Mouse (Mus musculus) forebrain, embryonic 15.5 days (tissue): ENCODE measurements around the gene Ube4b. TPM values are rescaled to one million over a fixed set of nuclear protein-coding genes. Genes with fewer than 3 reads are reported as not detected.
A peak's percentile ranks its signal among the peaks of the same experiment; 100 is the strongest.

Experiments
- ATAC-seq: fragments of 200-750 bp; cut with Nextera tagmentation; replicated peaks from 2 replicates; pipeline ENCODE4 v1.8.0; 2017; ENCODE audit warnings: mild to moderate bottlenecking, moderate TSS enrichment, moderate library complexity
- H3K27ac ChIP-seq: fragments of 300-500 bp; sonication (generic); replicated peaks from 2 replicates; pipeline ENCODE4 v1.5.1; 2015; ENCODE audit warnings: mild to moderate bottlenecking, inconsistent platforms
- H3K27me3 ChIP-seq: fragments of 300-500 bp; sonication (generic); 2 replicates; pipeline ENCODE4 v1.6.1; 2015; ENCODE audit warnings: inconsistent platforms
- H3K36me3 ChIP-seq: fragments of 300-500 bp; sonication (generic); 2 replicates; pipeline ENCODE4 v1.6.1; 2015; ENCODE audit warnings: mild to moderate bottlenecking, inconsistent platforms
- H3K4me1 ChIP-seq: fragments of 300-500 bp; sonication (generic); 2 replicates; pipeline ENCODE4 v1.6.1; 2015; ENCODE audit warnings: inconsistent platforms
- H3K4me2 ChIP-seq: fragments of 300-500 bp; sonication (generic); replicated peaks from 2 replicates; pipeline ENCODE4 v1.6.1; 2015; ENCODE audit warnings: mild to moderate bottlenecking, inconsistent platforms
- H3K4me3 ChIP-seq: fragments of 300-500 bp; sonication (generic); 2 replicates; pipeline ENCODE4 v1.5.1; 2015; ENCODE audit warnings: mild to moderate bottlenecking, inconsistent platforms
- H3K9ac ChIP-seq: fragments of 300-500 bp; sonication (generic); replicated peaks from 2 replicates; pipeline ENCODE4 v1.6.1; 2015; ENCODE audit warnings: mild to moderate bottlenecking, inconsistent platforms
- H3K9me3 ChIP-seq: fragments of 300-500 bp; sonication (generic); 2 replicates; pipeline ENCODE4 v1.6.1; 2016; ENCODE audit warnings: inconsistent platforms
- WGBS: fragments of 180-500 bp; shearing (Covaris S2); methylation state at CpG from one replicate; pipeline ENCODE4 v1.1.7; 2015; ENCODE audit warnings: mixed read lengths; 5-methylcytosine and 5-hydroxymethylcytosine counted together
- polyA plus RNA-seq: library from polyadenylated mRNA; unstranded; fragments of >200 nt; fragmentation: Nextera tagmentation; extraction: Ambion mirVana; gene quantifications from 2 replicates; pipeline ENCODE4 v1.2.1, GENCODE M21; 2015

Ube4b gene
- polyA plus RNA-seq, 1 experiment from 2014 or later: 58.4 TPM

DNA sequence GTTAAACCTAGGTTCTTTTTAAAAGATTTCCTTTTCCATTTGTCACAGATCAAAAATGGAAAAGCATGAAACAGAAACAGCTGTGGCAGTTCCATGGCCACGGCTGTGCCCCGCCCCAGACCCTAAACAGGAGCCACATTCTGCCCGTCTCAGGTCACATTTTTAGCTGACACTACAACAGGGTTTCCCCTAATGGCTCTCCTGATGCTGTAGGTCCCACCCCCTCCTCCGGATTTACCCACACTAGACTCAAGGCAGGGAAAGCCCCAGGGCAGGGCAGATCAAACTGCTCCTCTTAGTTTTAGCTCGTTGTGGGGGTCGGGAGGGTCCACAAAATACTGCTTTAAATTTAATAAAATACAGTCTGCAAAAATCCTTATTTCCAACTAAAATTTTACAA lies 23.5 kb downstream of the Ube4b start:
- Histone ChIP-seq H3K9ac (no peak overlapping the region), H3K36me3 (peaks cover 4% of the 10 kb centered on the region), H3K9me3 (no peaks in the 10 kb centered on the region), H3K4me3 (no peak overlapping the region), H3K4me2 (no peak overlapping the region), H3K27me3 (no peaks in the 10 kb centered on the region), H3K27ac (no peak overlapping the region), H3K4me1 (peaks cover 32% of the 10 kb centered on the region)
- ATAC-seq: no peak
- 65% methylated on average over 6 of the region's 6 CpGs for WGBS

DNA sequence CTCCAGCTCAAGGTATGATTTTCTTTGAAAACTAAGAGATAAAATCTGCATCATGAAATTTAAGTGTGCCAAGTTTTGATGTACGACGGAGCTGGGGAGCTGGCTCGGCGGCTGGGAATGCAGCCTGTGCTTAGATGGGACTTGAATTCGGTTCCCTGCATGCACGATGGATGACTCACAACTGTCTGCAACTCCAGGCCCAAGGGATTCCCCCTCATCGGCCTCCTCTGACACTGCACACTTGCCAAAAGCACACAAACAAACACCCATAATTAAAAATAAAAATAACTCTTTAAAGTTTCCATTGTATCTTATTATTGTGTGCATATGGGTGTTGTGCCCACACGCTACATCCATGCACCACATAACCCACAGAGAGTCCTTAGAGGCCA lies 25.0 kb downstream of the Ube4b start:
- 80% methylated on average over 8 of the region's 8 CpGs for WGBS
- no peak overlapping the region for H3K4me2 ChIP-seq
- H3K4me1 ChIP-seq: peaks cover 32% of the 10 kb centered on the region
- no peak overlapping the region for H3K27ac ChIP-seq
- no peaks in the 10 kb centered on the region for H3K9me3 ChIP-seq
- no peak for ATAC-seq
- H3K9ac ChIP-seq: no peak overlapping the region
- no peak overlapping the region for H3K4me3 ChIP-seq
- no peaks in the 10 kb centered on the region for H3K27me3 ChIP-seq
- H3K36me3 ChIP-seq: peaks cover 9% of the 10 kb centered on the region

DNA sequence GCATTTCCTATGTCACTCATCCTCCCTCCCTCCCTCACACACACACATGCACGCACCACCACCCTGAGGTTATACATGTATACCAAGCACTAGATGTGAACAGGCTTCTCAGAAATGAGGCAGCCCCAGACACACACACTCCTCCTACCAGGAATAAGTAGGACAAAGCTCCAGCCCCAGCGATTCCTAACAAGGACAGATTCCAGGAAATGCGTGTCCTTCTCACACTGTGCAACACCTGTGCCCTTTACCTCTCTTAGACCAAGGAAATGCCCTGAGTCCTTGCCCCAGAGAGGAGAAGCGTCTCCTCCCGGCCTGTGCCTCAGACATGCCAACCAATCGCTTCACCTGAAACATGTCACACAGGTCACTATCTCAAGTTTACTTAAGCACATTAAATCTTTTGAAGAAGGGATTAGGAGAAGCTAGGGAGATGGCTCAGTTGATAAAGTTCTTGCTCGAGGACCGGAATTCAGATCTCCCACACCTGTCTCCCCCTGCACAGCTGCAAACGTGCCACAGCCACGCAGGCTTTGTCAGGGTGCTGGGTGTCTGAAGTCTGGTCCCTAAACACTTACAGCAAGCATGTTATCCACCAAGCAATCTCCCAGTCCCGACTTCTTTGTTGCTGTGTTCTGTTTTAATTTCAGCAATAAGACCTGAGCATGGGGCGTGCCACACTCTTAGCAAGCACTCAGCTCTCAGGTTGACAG lies 25.5 kb downstream of the Ube4b start:
- peaks cover 9% of the 10 kb centered on the region for H3K36me3 ChIP-seq
- H3K4me3 ChIP-seq: no peak overlapping the region
- H3K9me3 ChIP-seq: no peaks in the 10 kb centered on the region
- H3K27ac ChIP-seq: no peak overlapping the region
- H3K27me3 ChIP-seq: no peaks in the 10 kb centered on the region
- ATAC-seq: no peak
- no peak overlapping the region for H3K9ac ChIP-seq
- H3K4me1 ChIP-seq: peaks cover 32% of the 10 kb centered on the region
- H3K4me2 ChIP-seq: no peak overlapping the region
- 86% methylated on average over 12 of the region's 12 CpGs for WGBS

DNA sequence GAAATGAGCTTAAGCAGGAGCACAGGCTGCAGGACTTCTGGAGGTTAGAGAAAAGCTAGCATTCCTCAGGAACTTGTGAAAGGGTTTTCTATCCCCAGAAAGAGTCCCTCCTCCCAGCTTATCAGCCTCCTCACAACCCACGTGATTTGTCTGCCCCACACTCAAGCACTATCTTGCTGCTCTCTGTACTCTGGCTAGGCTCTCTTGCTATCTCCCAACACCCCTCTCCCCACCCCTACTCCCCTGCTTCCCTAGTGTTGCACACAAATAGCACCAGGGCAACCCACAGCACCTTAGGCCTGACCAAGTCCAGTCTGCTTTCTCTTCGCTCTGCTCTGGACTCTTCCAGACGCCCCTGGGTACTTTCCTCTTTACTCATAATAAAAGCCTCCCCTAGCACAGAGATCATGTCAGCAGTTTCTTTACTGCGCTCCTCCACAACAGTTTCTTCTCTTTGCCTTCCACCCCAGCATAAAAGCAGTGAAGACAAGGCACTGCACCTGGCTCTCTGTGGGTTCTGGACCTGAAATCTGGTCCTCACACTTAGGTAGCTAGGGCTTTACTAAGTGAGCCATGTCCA lies 27.1 kb downstream of the Ube4b start:
- no peaks in the 10 kb centered on the region for H3K9me3 ChIP-seq
- peaks cover 19% of the 10 kb centered on the region for H3K4me1 ChIP-seq
- no peak overlapping the region for H3K4me2 ChIP-seq
- no peak overlapping the region for H3K4me3 ChIP-seq
- no peaks in the 10 kb centered on the region for H3K27me3 ChIP-seq
- ATAC-seq: no peak
- H3K9ac ChIP-seq: no peak overlapping the region
- 68% methylated on average over 4 of the region's 4 CpGs for WGBS
- H3K36me3 ChIP-seq: peaks cover 9% of the 10 kb centered on the region
- H3K27ac ChIP-seq: no peak overlapping the region

DNA sequence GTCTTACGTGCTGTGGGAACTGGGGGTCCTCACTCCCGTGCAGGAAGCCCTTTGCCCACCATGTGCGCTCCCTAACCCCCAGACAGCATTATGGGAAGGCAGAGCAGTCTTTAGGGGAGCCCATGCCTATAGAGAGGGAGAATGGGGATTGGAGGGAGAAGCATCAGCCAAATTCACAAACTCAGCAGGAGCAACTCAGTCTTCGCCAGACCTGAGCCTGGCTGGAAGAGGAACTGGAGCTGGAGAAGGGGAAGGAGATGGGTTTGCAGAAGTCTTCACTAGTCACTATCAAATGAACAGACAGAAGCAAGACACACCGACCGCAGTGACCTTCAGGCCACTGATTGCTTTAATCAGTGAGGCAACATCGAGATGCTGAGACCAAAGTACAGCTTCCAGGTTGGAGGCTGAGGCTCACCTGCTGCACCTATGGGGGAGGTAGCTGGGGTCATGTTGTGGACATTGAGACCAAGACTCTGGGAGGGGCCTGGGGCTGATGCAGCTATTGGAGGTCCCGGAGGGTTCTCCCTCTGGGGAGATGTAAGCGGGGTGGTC lies 28.3 kb downstream of the Ube4b start:
- 94% methylated on average over 9 of the region's 9 CpGs for WGBS
- Histone ChIP-seq H3K27me3 (no peaks in the 10 kb centered on the region), H3K27ac (no peak overlapping the region), H3K4me3 (no peak overlapping the region), H3K4me1 (peaks cover 12% of the 10 kb centered on the region), H3K9ac (no peak overlapping the region), H3K4me2 (no peak overlapping the region), H3K36me3 (peaks cover 9% of the 10 kb centered on the region), H3K9me3 (no peaks in the 10 kb centered on the region)
- ATAC-seq: no peak

DNA sequence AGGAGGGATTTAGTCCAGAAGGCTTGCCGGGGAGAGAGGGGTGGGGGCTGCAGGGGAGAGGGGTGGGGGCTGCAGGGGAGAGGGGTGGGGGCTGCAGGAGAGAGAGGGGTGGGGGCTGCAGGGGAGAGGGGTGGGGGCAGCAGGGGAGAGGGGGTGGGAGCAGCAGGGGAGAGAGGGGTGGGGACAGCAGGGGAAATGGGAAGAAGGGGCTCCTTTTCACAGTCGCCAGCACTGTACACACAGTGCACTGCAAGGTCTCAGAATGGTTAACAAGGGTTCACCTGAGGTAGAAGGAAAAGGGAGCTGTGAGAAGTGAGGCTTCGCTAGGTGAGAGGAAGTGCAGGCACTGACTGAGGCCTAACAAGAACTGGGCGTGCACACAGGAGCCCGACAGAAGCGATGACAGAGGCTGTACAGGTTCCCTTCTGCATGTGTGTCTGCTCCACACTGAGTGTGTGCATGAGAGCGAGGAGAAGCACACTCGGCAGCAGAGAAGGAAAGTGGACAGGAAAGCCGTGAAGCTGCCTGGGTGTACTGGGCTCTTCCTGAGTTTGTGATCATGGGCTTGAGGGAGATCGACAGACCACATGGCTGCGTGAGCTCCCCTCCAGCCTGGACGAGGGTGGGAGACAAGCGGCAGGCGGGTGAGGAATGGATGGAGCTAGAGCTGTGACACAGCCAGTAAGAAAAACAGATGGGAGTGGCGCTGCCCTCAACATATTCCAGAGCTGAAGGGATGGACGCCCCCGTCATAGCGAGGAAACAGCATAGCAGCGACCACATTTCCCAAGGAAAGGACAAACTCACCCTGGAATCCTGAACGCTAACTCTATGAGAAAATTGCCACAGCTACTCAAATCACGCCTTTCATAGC lies 29.9 kb downstream of the Ube4b start:
- Histone ChIP-seq H3K4me2 (no peak overlapping the region), H3K4me1 (peaks cover 9% of the 10 kb centered on the region; the same call in 1 of the 2 replicates), H3K4me3 (no peak overlapping the region), H3K9ac (no peak overlapping the region), H3K36me3 (peaks cover 11% of the 10 kb centered on the region), H3K9me3 (no peaks in the 10 kb centered on the region), H3K27me3 (no peaks in the 10 kb centered on the region), H3K27ac (peak overlapping the region; percentile 43)
- 66% methylated on average over 21 of the region's 21 CpGs for WGBS
- no peak for ATAC-seq

DNA sequence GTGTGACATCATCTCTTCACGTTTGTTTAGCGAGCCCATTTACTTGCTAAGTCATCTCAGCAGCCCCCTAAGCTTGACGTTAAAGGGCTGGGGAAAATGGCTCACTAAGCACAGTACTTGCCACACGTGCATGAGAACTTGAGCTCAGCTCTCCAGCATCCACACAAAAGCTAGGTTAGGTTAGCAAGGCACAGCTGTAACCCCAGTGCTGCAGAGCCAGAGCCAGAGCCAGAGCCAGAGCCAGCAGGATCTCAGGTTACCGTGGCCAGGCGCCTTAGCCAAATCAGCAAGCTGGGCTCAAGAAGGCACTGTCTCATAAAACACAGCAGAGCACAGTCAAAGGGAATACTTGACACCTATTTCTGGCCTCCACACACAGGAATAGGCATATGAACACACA lies 31.0 kb downstream of the Ube4b start:
- Histone ChIP-seq H3K4me2 (no peak overlapping the region), H3K27me3 (no peaks in the 10 kb centered on the region), H3K4me1 (peaks cover 6% of the 10 kb centered on the region; the same call in 1 of the 2 replicates), H3K4me3 (no peak overlapping the region), H3K27ac (no peak overlapping the region), H3K9me3 (no peaks in the 10 kb centered on the region), H3K9ac (no peak overlapping the region), H3K36me3 (peaks cover 21% of the 10 kb centered on the region)
- ATAC-seq: no peak
- 71% methylated on average over 6 of the region's 6 CpGs for WGBS

DNA sequence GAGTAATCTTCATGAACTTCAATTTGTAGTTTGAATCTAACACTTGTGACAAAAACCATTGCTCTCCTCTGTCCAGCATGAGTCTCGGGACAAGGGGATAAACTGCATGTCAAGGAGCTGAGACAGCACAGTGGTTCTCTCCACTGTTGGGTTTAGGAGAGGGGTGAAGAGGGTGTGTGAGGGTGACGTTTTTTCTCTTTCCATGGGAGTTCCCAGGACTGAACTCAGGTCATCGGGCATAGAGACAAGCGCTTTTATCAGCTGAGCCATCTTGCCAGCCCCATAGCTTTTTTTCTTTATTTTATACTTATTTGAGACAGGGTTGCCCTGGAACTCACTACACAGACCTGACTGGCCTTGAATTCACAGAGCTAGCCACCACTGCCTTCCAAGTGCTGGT lies 32.3 kb downstream of the Ube4b start:
- ATAC-seq: no peak
- no peak overlapping the region for H3K4me3 ChIP-seq
- WGBS: 84% methylated on average over 4 of the region's 4 CpGs

DNA sequence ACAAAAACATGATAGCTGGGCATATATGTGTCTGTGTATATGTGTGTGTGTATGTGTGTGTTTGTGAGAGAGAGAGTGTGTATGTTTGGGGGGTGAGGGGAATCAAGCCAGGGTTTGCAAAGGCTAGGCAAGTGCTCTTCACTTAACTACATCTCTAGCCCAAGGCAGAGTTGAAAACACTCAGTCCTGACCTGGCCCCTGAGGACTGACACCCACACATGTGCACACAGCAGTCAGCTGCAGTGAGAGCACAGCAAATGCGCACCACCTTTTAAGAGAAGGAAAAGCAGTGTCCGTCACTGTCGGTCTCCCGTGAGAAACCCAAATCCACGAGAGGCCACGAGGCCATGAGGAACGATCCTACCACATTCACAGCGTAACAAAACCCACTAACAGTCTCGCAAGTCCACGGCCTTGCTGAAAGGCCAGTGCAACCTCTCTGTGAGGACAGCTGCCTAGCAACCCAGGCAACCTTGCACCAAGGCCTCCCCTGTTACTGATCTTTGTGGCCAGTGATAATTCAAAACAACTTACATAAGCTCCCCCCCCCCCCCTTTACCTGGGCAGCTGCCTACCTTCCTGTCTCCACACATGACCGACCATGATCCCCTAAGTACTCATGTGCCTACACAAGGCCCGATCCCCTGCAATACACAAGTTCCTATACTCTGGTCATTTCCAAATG lies 33.1 kb downstream of the Ube4b start:
- 90% methylated on average over 12 of the region's 12 CpGs for WGBS

More for the DNA sequence above, 32.3 kb downstream of the Ube4b start:
- Histone ChIP-seq H3K9me3 (no peaks in the 10 kb centered on the region), H3K36me3 (peaks cover 24% of the 10 kb centered on the region), H3K27me3 (no peaks in the 10 kb centered on the region), H3K9ac (no peak overlapping the region), H3K4me2 (no peak overlapping the region), H3K27ac (no peak overlapping the region), H3K4me1 (peaks cover 4% of the 10 kb centered on the region; the same call in 1 of the 2 replicates)

DNA sequence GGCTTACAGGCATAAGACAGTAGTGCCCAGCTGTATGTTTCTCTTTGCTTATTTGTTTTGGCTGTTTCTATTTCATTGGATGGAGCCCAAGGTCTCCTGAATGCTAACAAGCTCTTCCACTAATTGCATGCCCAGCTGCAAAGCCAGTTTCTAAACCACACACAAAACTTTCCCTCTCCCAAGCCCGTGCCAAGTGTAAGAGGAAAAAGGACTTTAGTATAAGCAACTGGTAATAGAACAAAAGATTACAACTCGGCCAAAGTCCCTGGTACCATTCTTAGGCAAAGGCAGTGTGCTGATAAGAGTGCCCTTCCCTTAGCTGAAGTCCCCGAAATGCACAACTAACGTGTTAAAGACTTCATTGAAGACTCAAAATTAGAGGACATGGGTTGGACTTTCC lies 34.2 kb downstream of the Ube4b start:
- 47% methylated on average over 4 of the region's 4 CpGs for WGBS

More for the DNA sequence above, 33.1 kb downstream of the Ube4b start:
- Histone ChIP-seq H3K4me3 (no peak overlapping the region), H3K4me1 (0 out of 2 replicates have a peak, but pooled peaks cover 4% of the 10 kb centered on the region), H3K27ac (no peak overlapping the region), H3K36me3 (peaks cover 26% of the 10 kb centered on the region), H3K9me3 (no peaks in the 10 kb centered on the region), H3K4me2 (no peak overlapping the region), H3K9ac (no peak overlapping the region), H3K27me3 (no peaks in the 10 kb centered on the region)
- no peak for ATAC-seq

DNA sequence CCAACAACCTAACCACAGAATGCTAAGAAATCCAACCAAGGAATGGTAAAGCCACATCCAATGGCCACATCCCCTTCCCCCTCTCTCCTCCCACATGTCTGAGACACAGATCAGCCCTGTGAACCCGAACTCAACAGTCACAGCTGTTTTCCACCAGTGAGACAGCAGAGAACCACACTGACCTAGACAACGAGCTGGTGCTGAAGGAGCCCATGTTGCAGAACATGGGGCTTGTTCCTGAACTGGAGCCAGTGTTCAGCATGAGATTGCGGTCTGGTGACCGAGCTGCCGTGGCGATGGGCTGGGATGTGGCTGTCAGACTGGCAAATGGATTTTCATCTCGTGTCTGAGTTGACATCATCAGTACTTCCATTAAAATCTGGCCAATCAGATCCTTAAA lies 45.5 kb downstream of the Ube4b start:
- peaks cover 67% of the 10 kb centered on the region for H3K36me3 ChIP-seq
- no peak overlapping the region for H3K9ac ChIP-seq
- no peaks in the 10 kb centered on the region for H3K27me3 ChIP-seq
- no peak for ATAC-seq
- H3K4me1 ChIP-seq: no peaks in the 10 kb centered on the region
- WGBS: 80% methylated on average over 7 of the region's 7 CpGs
- H3K27ac ChIP-seq: no peak overlapping the region
- H3K9me3 ChIP-seq: no peaks in the 10 kb centered on the region
- H3K4me3 ChIP-seq: no peak overlapping the region
- H3K4me2 ChIP-seq: no peak overlapping the region

More for the DNA sequence above, 34.2 kb downstream of the Ube4b start:
- H3K4me1 ChIP-seq: 0 out of 2 replicates have a peak, but pooled peaks cover 4% of the 10 kb centered on the region
- no peaks in the 10 kb centered on the region for H3K9me3 ChIP-seq
- no peak overlapping the region for H3K4me3 ChIP-seq
- no peak for ATAC-seq
- H3K27me3 ChIP-seq: no peaks in the 10 kb centered on the region
- H3K36me3 ChIP-seq: peaks cover 17% of the 10 kb centered on the region
- H3K9ac ChIP-seq: no peak overlapping the region
- no peak overlapping the region for H3K27ac ChIP-seq
- no peak overlapping the region for H3K4me2 ChIP-seq
